Mouse (Mus musculus) thymus, postnatal 36 days (tissue): ENCODE measurements around the gene Sema3c.

Source experiments
- DNase-seq, 2 experiments: peaks; one replicate each; pipeline ENCODE4 v3.0.0; 2022; ENCODE audit warnings: mixed read lengths in 2 of 2

Sema3c gene

DNA sequence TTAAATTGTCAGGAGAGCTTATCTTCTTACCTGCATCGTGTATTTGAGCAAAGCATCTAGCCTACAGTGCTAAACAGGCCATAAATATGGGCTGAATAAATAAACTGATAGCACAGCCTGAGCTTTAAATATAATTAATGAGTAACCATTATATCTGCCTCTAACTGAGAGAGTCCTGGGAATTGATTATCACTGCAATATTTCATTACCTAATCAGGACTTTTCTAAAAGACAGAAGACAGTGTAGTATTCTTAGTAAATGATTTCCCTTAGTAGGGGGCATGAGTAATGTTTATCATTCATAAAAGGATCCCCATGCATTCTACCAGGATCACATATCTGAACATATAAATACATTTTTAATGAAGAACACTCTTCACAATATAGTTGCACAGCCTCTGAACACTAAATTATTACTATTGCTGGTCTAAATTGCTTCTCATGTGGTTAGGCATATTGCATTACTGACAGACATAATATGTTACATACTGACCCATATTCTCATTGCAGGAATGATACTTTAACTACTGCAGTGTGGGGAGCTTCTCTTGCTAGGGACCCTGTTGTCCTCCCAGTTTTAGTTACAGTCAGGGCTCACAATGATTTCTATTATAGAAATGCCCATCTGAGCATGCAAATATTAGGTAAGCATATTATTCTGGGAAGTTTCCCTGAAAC lies 74.9 kb downstream of the Sema3c start:
- DNase-seq = no peak

DNA sequence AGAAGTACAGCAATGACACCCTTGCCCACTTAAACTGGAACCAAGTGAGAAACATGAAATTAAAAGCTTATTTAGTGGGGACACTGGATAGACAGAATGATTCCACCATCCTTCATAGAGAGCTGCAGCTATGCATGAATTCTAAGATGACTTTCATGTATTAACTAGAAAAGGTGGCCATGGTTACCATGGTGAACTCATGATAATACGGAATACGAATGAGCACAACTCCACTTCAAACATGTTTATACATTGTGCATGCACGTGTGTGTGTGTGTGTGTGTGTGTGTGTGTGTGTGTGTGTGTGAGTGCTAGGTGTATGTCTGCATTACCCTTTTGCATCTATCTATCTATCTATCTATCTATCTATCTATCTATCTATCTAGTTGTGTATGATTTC lies 87.1 kb downstream of the Sema3c start:
- DNase-seq = no peak

DNA sequence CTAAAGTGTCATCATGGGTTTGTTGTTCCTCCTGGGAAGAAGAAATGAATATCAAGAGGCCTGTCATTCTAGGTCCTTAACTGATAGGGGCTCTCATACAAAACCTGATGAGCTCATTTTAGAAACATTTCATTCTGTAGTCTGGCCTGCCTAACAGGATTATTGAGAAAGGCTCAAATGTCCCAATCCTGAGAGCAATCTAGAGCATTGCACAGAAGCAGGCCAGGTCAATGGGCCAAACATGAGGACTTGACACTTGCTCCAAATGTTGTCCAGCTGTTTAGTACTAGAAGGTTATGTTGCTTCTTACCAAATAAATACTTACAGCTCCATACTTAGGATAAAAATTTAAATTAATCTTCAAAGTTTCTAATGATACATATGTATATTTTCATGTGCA lies 97.3 kb downstream of the Sema3c start:
- DNase-seq = no peak

DNA sequence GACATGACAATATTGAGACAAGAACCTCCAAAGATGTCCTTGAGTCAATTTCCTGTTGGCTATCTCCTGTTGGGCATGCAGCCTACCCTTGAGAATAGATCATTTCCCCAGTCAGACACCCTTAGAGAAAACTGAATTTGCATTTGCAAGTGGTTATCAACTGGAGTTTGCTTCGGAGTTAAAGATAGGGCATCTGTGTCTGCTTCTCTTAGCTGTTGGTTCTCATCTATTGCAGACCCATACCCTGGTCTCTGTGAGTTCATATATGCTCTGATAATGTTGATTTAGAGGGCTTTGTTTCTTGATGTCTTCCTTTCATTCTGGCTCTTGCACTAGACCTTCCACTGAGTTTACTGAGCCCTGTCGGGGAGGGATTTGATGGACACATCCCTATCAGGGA lies 106.8 kb downstream of the Sema3c start:
- no peak for DNase-seq

DNA sequence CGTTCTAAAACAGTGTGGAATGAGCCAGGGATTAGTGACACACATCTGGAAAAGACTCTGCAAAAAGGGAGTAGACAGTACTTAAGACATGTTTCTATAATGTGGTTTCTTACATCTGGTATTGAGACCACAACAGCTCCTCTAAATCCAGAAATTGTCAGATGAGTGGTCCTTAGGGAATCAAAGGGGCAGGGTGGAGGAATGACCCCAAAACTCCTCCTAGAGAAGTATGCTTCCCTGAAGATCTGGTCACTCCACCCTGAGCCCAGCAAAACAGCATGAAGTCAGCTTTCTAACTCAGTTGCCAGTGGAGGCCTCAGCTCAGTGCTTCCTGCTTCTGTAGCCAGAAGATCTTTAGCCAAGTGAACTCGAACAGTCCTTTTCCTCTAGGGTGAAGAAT lies 115.0 kb downstream of the Sema3c start:
- no peak for DNase-seq

DNA sequence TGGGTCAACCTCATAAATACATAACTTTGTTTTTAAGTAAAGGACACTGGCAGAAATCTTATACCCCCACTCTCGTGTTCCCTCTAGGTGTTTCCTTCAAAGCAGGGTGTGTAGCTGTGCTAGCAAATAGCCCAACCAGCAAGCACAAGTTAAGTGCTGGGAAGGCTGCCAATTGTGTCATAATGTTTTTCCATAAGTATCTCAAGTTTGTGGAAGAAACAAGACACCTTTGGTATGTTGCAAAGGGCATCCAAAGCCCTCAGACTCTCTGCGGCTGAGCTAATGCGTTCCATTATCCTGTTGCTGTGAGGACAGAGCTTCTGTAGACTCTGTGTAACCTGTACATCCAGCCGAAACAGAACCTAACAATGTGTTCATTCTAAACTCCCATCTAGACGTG lies 115.5 kb downstream of the Sema3c start:
- no peak for DNase-seq

DNA sequence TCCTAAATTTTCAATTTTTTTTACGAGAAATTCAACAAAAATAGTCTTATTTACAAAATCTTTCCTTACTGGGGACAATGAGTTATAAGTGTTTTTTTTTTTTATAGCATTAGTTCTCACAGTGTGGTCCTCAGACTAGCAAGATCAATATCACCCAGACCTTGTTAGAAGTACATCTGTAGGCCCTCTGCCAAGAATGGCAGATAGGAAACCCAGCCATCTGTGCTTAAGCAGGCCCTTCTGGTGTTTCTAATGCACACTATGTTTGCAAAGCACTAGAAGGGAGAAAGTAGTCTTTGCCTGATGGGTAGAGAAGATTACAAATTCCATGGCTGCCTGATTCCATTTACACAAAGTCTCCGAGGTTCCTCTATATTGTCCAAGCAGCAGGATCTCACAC lies 121.3 kb downstream of the Sema3c start:
- no peak for DNase-seq

DNA sequence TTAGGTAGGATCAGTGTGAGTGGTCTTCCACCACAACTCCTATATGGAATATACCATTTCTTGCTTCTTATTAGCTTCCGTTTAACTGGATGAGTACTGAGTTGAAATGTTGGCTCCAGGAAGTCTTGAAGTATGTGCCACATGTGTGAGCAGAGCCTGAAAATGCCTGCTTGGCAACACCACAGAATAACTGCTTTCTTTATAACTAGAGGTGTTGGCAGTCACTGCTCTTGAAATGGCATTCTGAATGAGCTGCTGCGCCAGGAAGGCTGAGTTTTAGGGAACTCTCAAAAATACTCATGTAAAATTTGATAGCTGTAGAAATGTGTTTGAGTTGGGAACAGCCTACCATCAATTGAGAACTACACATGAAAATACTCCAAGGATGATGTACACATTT lies 124.8 kb downstream of the Sema3c start:
- DNase-seq = no peak

DNA sequence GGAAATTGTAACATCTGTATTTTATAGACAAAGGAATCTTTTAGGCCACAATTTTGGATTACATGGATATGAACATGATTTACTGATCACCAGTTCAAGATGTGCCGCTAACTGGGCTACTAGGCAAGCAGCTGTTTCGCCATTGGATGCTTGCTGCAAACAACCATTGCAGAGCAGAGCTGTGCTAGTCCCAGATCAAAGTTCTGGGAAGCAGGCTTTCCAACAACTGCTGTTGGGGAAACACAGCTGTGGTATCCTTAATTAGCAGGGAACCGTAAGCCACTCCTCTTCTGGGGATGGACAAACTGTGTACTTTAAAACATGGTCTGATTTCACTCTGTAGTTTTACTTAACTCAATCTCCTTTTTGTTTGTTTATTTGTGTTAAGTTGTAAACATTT lies 130.1 kb downstream of the Sema3c start:
- no peak for DNase-seq

DNA sequence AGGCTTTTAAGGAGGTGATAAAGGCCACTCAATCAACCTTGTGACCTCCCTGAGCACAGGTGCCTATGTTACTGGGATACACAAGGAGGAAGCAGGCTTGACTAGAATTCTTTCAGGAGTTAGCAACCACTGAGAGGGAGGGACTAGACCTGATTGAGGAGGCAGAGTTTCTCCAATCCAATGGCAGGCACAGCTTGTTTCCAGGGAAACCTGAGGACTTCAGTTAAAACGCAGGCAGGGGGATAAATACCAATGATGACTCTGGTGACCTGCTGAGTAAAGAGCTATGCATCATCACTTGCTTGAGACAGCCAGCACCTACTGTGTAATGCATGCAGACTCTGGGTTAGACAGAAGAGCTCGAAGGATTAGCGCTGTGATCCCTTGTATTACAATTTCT lies 133.0 kb downstream of the Sema3c start:
- no peak for DNase-seq

DNA sequence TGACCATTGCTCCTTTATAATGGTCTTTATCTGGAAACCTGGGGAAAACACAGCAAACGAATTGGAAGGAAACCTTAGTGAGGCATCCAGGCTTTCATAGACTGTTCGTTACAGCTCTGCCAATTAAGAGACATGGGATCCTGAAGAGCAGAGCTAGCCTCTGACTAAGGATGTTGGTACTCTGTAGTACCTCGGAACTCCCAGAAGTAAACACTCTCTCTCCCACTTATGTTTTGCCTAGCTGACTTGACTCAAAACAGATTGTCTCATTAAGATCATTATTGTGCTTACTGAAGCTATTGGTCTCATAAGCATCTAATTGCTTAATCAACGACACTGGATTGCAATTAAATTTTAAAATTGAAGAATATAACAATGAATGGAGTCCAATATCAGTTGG lies 138.3 kb downstream of the Sema3c start:
- no peak for DNase-seq

DNA sequence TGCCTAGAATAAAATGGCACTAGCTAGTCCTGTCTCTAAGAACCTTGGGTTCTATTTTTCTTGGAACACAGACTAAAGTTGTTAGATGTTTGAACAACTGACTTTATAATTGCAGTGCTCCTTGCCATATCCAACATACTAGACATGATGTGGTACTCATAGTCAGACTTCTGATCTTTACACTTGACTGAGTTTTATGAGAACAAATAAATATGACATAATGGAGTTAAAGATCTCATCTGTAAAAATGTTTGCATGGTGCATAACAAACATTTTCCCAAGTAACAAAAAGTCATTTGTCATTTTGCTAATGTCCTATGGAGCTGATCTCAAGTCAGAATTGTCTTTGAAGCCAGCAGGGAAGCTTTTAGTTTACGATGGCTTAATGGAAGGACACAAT lies 141.1 kb downstream of the Sema3c start:
- DNase-seq = no peak

DNA sequence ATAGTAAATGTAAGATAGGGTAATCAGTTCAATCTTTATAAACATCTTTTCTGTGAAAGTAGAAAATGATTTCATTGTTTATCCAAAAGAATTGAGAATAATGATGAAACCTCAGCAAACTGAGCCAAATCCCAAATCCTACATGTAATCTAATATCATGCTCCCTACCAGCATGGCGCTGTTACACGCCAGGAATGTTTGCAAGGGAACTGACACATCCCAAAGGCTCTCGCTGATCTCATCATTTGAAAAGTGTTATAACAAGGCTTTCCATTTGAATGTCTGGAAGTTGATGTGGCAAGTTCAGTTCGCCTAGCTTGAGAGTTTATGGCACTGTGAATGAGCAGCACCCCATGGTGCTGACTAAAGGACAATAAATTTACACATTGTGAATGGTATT lies 145.9 kb downstream of the Sema3c start:
- DNase-seq = no peak

DNA sequence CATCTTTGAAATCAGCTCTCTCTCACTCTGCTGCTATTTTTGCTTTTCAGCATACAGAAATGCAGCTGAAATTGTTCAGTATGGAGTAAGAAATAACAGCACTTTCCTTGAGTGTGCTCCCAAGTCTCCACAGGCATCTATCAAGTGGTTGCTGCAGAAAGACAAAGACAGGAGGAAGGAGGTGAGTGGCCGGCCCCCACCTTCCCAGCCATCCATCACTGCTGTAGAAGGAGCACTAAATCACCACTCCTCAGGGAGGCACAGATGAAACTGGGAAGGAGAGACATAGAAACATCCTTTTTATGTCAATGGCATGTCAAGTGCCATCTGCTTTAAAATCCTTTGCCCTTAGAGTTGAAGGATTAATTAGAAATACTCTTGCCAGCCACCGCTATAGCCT lies 149.9 kb downstream of the Sema3c start:
- DNase-seq = no peak

DNA sequence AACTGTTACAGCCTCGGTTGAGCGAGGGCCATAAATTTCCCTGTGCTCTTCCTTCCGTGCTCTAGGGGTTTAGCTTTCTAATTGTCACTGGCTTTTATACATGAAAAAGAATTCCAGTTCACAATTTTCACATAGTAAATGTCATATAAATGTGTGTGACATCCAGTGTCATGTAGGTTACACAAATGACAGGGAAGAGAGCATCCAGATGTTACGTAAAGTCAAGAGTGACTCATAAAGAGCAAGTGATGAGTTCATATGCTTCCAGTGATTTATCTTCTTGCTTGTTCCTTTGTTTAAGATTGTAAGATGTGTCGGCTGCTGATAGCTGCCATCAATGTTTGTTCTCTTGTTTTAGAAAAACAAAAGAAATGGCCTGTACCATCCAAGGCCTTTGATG lies 154.0 kb downstream of the Sema3c start:
- DNase-seq = no peak

DNA sequence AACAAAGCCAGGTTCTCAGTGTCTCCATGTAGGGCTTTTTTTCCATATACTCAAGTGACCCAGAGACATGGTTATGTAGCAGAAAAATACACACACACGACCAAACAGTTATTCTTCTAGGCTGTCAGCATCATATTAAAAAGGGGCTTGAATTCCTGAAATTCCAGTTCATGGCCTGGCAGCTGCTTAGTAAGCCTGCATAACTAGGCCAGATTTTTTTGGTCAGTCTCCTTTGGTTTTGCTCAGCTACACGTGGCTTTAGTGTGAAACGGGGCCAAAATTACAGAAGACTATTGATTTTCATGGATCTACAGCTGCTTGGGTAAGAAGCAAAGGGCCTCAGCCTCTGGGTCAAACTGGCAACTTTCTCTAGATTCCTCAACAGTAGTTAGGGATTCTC lies 165.7 kb downstream of the Sema3c start:
- no peak for DNase-seq

DNA sequence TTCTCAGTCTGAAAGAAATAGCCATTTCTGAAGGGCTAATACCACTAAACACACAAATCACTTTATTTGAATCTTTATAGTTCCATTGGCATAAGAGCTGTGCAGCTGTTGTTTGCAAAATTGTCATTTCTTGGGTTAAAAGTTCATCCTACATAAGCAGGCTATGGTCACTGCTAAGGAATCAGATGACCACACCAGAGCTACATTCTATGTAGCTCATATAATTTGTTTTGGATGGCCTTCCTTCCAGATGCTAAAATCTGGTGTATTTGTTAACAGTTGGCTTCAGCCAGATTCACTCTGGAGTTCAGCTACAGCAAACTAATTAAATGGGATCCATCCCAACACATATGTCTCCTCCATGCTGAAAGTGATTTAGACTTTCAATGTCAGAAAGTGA lies 172.4 kb downstream of the Sema3c start:
- DNase-seq = no peak

DNA sequence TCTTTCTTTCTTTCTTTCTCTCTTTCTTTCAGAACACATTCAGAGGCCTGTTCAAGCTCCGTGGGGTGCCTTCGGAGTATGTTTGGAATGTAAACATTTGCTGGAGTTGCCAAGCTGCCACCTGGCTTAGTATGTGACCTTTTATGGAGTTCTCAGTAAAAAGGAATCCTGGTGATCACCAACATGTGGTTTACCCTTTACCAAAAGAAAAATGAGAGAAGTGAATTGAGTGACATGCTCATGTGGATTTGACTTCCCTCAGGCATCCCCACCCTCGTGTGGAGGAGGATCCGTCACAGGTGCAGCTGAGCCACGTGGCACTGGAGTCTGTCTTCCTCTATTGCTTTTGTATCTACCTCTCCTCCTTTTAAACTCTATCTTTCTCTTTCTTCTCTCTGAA lies 173.1 kb downstream of the Sema3c start:
- DNase-seq = no peak

DNA sequence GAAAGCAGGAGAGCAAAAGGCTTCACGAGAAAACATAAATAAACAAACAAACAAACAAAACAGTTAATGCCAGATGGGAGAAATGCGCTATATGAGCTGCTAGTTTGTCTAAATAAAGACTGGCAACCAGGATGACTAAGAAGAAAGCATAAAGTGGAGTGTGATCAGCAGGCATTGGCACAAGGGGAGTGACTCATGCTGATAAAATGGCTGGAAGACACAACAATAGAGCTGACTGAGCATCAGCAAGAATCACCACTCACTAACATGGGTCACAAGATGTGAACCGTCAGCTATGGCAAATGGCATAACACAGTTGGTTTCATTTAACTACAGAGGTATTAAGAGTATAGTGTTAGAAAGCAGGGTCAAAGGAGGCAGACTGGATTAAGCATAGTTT lies 174.2 kb downstream of the Sema3c start:
- DNase-seq = no peak

DNA sequence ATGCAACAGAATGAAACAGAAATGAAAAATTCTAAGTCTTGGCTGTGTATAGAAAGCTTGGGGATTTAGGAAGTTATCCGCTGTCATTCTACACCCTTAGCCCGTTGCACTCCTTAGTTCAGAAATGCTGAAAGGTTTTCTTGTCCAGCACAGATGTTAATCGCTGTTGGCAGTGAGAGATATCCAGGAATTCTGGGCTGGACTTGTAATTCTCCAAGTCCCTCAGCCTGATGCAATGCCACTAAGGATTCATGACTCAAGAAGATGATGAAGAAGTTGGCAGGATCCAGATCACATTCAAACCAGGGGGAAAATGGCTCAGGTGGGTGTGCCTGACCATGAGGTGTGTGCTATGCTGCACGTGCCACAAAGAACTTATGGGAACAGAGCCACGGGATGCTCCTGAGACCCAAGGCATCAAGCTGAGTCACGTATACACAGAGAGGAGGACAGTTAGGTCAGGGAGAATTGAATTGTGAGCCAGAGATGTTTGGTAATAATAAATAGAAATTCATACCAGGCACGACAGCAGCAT lies 179.5 kb downstream of the Sema3c start:
- DNase-seq = no peak

DNA sequence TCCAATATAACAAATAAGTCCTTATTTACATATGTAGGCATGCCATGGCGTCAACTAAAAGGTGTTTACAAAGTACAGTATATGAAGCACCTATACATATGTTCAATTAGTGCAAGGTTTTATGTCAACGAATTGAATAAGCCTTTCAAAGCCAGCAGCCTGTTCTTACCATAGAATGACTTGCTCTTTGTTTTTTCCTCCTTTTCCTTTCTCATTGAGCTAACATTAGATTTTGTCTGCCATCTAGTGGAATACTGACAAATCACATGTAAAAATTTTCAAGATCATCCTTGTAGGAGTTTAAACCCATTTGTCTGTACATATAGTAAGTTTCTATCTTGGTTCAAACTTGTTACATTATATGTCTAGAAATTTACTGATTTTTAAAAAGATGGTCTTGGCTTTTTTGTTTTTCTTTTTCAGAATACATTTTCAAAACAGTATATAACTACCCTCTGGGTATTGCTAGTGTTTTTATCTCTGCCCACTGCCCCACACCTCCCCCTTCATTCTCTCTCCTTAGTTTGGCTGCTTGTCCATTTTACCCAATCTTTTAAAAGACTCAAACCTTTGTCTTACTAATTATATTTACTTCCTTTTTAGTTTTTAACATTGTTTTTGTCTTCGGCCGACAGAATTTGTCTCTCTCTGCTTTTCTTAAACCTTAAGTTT lies 192.1 kb downstream of the Sema3c start:
- no peak for DNase-seq

DNA sequence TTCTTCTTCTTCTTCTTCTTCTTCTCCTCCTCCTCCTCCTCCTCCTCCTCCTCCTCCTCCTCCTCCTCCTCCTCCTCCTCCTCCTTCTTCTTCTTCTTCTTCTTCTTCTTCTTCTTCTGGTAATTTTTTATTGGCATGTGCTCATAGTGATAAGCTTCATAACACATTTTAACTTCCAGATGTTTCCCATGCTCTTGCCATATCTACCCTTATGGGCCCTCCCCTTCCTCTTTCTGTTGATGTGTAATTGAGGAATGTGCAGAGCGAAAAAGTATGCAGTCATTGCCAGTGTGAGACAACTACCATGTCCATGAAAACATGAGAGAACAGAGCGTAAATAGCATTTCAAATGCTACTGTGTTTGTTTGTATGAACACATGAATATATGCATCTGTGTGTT lies 196.2 kb downstream of the Sema3c start:
- no peak for DNase-seq

DNA sequence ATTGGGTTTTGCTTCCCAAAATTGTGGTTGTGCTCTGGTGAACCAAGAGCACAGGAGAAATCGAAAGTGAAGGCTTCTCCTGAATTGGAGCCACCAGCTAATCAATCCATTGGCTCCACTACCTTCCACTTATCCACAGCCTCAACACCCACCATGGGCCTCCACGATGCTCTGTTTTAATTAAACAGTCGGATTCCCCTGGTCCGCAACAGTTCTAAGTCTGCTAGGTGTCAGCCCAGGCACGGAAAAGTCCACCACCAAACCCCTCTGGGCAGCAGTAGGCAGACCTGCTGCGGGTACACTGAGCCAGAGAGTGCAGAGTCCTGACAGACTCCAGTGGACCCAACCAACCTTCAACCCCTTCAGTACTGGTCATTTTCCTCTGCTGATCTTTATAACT lies 202.5 kb downstream of the Sema3c start:
- no peak for DNase-seq
